20 mouse cellular contexts compared by ENCODE assay signal in the genomic region with DNA sequence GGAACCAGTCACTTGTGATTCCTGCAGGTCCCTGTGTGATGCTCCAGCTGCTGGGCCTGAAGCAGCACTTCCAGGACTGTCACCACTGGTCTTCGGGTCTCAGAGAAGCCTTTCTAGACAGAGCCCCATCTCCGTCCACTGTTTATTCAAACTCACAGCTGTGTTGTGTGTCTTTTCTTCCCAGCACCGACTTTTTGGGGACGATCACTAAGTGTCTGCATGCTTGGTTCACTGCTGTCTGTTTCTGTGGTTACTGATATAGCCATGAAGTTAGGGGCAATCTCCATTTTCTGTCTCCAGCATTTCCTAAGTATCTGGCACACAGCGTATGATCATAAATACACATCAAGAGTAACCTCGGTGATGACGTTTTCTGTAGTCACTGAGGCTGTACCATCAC.
DNase-seq lines count a peak whose midpoint lies in the region; ATAC-seq and TF ChIP-seq lines count a peak whose summit lies in the region.
"Had no signal": no experiment of that assay in that cellular context is flagged by ENCODE, and none has a peak within 500 bp of the region (broad histone marks: within the 10 kb centered on the region; RNA-seq: fewer than 3 reads in every experiment).

No protein-coding gene starts in this region.

- H3K4me2 ChIP-seq in hindbrain, embryonic 12.5 days (replicated peaks) = no peak overlapping the region
- no peak overlapping the region for H3K4me2 ChIP-seq in hindbrain, embryonic 11.5 days (replicated peaks; ENCODE audit: low read depth, low read length)
- H3K4me2 ChIP-seq in midbrain, embryonic 14.5 days (ENCODE audit: low read length) = no peak overlapping the region
- H3K4me2 ChIP-seq in midbrain, postnatal 0 days (ENCODE audit: low read depth, low read length, poor library complexity, severe bottlenecking) = no peak overlapping the region
- H3K4me2 ChIP-seq in hindbrain, embryonic 15.5 days = no peak overlapping the region
- H3K4me2 ChIP-seq in stomach, embryonic 16.5 days (ENCODE audit: low read depth, low read length) = no peak overlapping the region
- H3K4me2 ChIP-seq in liver, embryonic 12.5 days = no peak overlapping the region

- no peaks in the 10 kb centered on the region for H3K9me3 ChIP-seq in hindbrain, embryonic 12.5 days (replicated peaks)
- no peaks in the 10 kb centered on the region for H3K9me3 ChIP-seq in hindbrain, embryonic 11.5 days (ENCODE audit: control insufficient read depth, low read length)
- no peaks in the 10 kb centered on the region for H3K9me3 ChIP-seq in midbrain, embryonic 14.5 days (ENCODE audit: control insufficient read depth, low read length)
- no peaks in the 10 kb centered on the region for H3K9me3 ChIP-seq in midbrain, postnatal 0 days (ENCODE audit: low read length)
- H3K9me3 ChIP-seq in hindbrain, embryonic 15.5 days = no peaks in the 10 kb centered on the region
- H3K9me3 ChIP-seq in stomach, embryonic 16.5 days (replicated peaks; ENCODE audit: control insufficient read depth, low read length) = no peaks in the 10 kb centered on the region
- H3K9me3 ChIP-seq in liver, embryonic 12.5 days (replicated peaks) = no peaks in the 10 kb centered on the region

- peak overlapping the region; percentile 91; the same call in 1 of the 2 replicates for H3K27ac ChIP-seq in hindbrain, embryonic 12.5 days
- no peak overlapping the region for H3K27ac ChIP-seq in hindbrain, embryonic 11.5 days (ENCODE audit: low read depth, low read length)
- 0 out of 2 replicates have a peak overlapping the region, but pooled peaks have one; percentile 10 for H3K27ac ChIP-seq in midbrain, embryonic 14.5 days (replicated peaks; ENCODE audit: low read depth, low read length)
- H3K27ac ChIP-seq in midbrain, postnatal 0 days (ENCODE audit: low read depth, low read length) = no peak overlapping the region
- peak overlapping the region; percentile 32; the same call in 1 of the 2 replicates for H3K27ac ChIP-seq in hindbrain, embryonic 15.5 days (replicated peaks)
- H3K27ac ChIP-seq in stomach, embryonic 16.5 days (ENCODE audit: low read length) = peak overlapping the region; percentile 78
- no peak overlapping the region for H3K27ac ChIP-seq in liver, embryonic 12.5 days

- ATAC-seq in hindbrain, embryonic 12.5 days (ENCODE audit: low FRiP score) = no peak
- no peak for ATAC-seq in hindbrain, embryonic 11.5 days (ENCODE audit: low FRiP score)
- no peak for ATAC-seq in midbrain, embryonic 14.5 days (ENCODE audit: low FRiP score, low TSS enrichment)
- no peak for ATAC-seq in midbrain, postnatal 0 days (ENCODE audit: low FRiP score)
- no peak for ATAC-seq in hindbrain, embryonic 15.5 days (ENCODE audit: low FRiP score, low read depth)
- no peak for ATAC-seq in stomach, embryonic 16.5 days (ENCODE audit: insufficient read depth, low FRiP score)
- ATAC-seq in liver, embryonic 12.5 days = no peak
- ATAC-seq: forebrain, embryonic 14.5 days; intestine, postnatal 0 days had no signal

- DNase-seq in hindbrain, embryonic 11.5 days (ENCODE audit: low spot score) = no peak
- DNase-seq in midbrain, embryonic 14.5 days = no peak
- DNase-seq in midbrain, postnatal 0 days (ENCODE audit: low spot score) = no peak
- DNase-seq: adrenal gland, postnatal 36 days; B cell, adult 2 months; cerebellum, adult 11-12 months; cerebellum, postnatal 14 days; embryo, embryonic 11 days; gastrocnemius, postnatal 36 days; kidney, postnatal 10 days; layer of hippocampus, postnatal 36 days; lung, adult 2 months; right cerebral cortex, postnatal 14 days; spleen, adult 18-20 months had no signal

- peaks cover 54% of the 10 kb centered on the region for H3K4me1 ChIP-seq in hindbrain, embryonic 12.5 days
- H3K4me1 ChIP-seq in hindbrain, embryonic 11.5 days (replicated peaks; ENCODE audit: control insufficient read depth, insufficient read depth, low read length) = peaks cover 20% of the 10 kb centered on the region
- H3K4me1 ChIP-seq in midbrain, embryonic 14.5 days (ENCODE audit: control insufficient read depth, insufficient read depth, low read length) = peaks cover 37% of the 10 kb centered on the region
- peaks cover 8% of the 10 kb centered on the region for H3K4me1 ChIP-seq in midbrain, postnatal 0 days (ENCODE audit: insufficient read depth, low read length)
- H3K4me1 ChIP-seq in hindbrain, embryonic 15.5 days (replicated peaks) = peaks cover 37% of the 10 kb centered on the region
- peaks cover 32% of the 10 kb centered on the region for H3K4me1 ChIP-seq in stomach, embryonic 16.5 days (ENCODE audit: control insufficient read depth, insufficient read depth, low read length)
- peaks cover 28% of the 10 kb centered on the region for H3K4me1 ChIP-seq in liver, embryonic 12.5 days

- H3K9ac ChIP-seq in hindbrain, embryonic 12.5 days = no peak overlapping the region; the same call in 1 of the 2 replicates
- no peak overlapping the region for H3K9ac ChIP-seq in hindbrain, embryonic 11.5 days (ENCODE audit: low read depth, low read length)
- no peak overlapping the region for H3K9ac ChIP-seq in midbrain, embryonic 14.5 days (replicated peaks; ENCODE audit: low read length)
- H3K9ac ChIP-seq in midbrain, postnatal 0 days (replicated peaks; ENCODE audit: low read length, poor library complexity, severe bottlenecking) = no peak overlapping the region
- no peak overlapping the region for H3K9ac ChIP-seq in hindbrain, embryonic 15.5 days
- H3K9ac ChIP-seq in stomach, embryonic 16.5 days (ENCODE audit: low read length) = peak overlapping the region; percentile 26; the same call in 1 of the 2 replicates
- no peak overlapping the region for H3K9ac ChIP-seq in liver, embryonic 12.5 days

- no peaks in the 10 kb centered on the region for H3K36me3 ChIP-seq in hindbrain, embryonic 12.5 days
- no peaks in the 10 kb centered on the region for H3K36me3 ChIP-seq in hindbrain, embryonic 11.5 days (ENCODE audit: control insufficient read depth, insufficient read depth, low read length)
- no peaks in the 10 kb centered on the region for H3K36me3 ChIP-seq in midbrain, embryonic 14.5 days (ENCODE audit: control insufficient read depth, insufficient read depth, low read length)
- H3K36me3 ChIP-seq in midbrain, postnatal 0 days (ENCODE audit: insufficient read depth, low read length) = no peaks in the 10 kb centered on the region
- no peaks in the 10 kb centered on the region for H3K36me3 ChIP-seq in hindbrain, embryonic 15.5 days
- H3K36me3 ChIP-seq in stomach, embryonic 16.5 days (ENCODE audit: control insufficient read depth, insufficient read depth, low read length) = no peaks in the 10 kb centered on the region
- H3K36me3 ChIP-seq in liver, embryonic 12.5 days = no peaks in the 10 kb centered on the region

- H3K27me3 ChIP-seq in hindbrain, embryonic 12.5 days = no peaks in the 10 kb centered on the region
- no peaks in the 10 kb centered on the region for H3K27me3 ChIP-seq in hindbrain, embryonic 11.5 days (ENCODE audit: control insufficient read depth, insufficient read depth, low read length)
- H3K27me3 ChIP-seq in midbrain, embryonic 14.5 days (ENCODE audit: control insufficient read depth, insufficient read depth, low read length) = no peaks in the 10 kb centered on the region
- H3K27me3 ChIP-seq in midbrain, postnatal 0 days (ENCODE audit: insufficient read depth, low read length) = no peaks in the 10 kb centered on the region
- H3K27me3 ChIP-seq in hindbrain, embryonic 15.5 days = no peaks in the 10 kb centered on the region
- no peaks in the 10 kb centered on the region for H3K27me3 ChIP-seq in stomach, embryonic 16.5 days (ENCODE audit: control insufficient read depth, insufficient read depth, low read length)
- no peaks in the 10 kb centered on the region for H3K27me3 ChIP-seq in liver, embryonic 12.5 days (replicated peaks)

- 45% methylated on average over 7 of the region's 7 CpGs for WGBS in hindbrain, embryonic 12.5 days
- 45% methylated on average over 7 of the region's 7 CpGs for WGBS in hindbrain, embryonic 11.5 days
- WGBS in midbrain, embryonic 14.5 days = 43% methylated on average over 7 of the region's 7 CpGs
- 56% methylated on average over 7 of the region's 7 CpGs for WGBS in midbrain, postnatal 0 days
- WGBS in hindbrain, embryonic 15.5 days = 30% methylated on average over 7 of the region's 7 CpGs
- WGBS in stomach, embryonic 16.5 days = 45% methylated on average over 7 of the region's 7 CpGs
- WGBS in liver, embryonic 12.5 days (ENCODE audit: insufficient replicate concordance) = 72% methylated on average over 7 of the region's 7 CpGs

- H3K4me3 ChIP-seq in hindbrain, embryonic 12.5 days = no peak overlapping the region
- H3K4me3 ChIP-seq in hindbrain, embryonic 11.5 days (ENCODE audit: low read depth, low read length) = no peak overlapping the region
- no peak overlapping the region for H3K4me3 ChIP-seq in midbrain, embryonic 14.5 days (replicated peaks; ENCODE audit: low read depth, low read length)
- no peak overlapping the region for H3K4me3 ChIP-seq in midbrain, postnatal 0 days (ENCODE audit: low read depth, low read length)
- H3K4me3 ChIP-seq in hindbrain, embryonic 15.5 days = no peak overlapping the region
- no peak overlapping the region for H3K4me3 ChIP-seq in stomach, embryonic 16.5 days (replicated peaks; ENCODE audit: low read length)
- no peak overlapping the region for H3K4me3 ChIP-seq in liver, embryonic 12.5 days

- TF ChIP-seq CTCF in midbrain, postnatal 0 days (IDR thresholded peaks at IDR 0.05) = no peak

Comparison
In these comparisons a context has a peak if more than half of its experiments do, and no peak if none do; other contexts are left out.
1. H3K27ac ChIP-seq: peak in hindbrain, embryonic 12.5 days (single experiment), midbrain, embryonic 14.5 days (single experiment), hindbrain, embryonic 15.5 days (single experiment) and stomach, embryonic 16.5 days (single experiment); none in hindbrain, embryonic 11.5 days (single experiment), midbrain, postnatal 0 days (single experiment) and liver, embryonic 12.5 days (single experiment).